Mouse (Mus musculus): ENCODE measurements at regions not wholly inside any gene's neighbourhood (a gene's known extent, or its start where the extent isn't known, plus 50 kb on each side); places are given as distances from the start of the nearest gene placed in this dataset.

DNA sequence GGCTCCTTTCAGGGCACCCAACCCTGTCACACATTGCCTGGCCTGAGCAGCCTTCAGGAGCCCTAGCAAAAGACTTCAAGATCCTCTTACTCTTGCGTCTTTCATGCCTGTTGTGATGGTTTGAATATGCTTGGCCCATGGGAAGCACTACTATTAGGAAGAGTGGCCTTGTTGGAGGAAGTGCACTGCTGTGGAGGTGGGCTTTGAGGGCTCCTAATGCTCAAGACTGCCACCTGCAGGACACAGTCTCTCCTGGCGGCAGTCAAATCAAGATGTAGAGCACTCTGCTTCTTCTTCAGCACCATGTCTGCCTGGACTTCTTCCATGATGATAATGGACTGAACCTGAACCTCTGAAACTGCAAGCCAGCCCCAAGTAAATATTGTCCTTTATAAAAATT, 73.0 kb downstream of the Tsen15 start:
- intact Hi-C loops (cut with DNase I) = no loop called here
- no peak for DNase-seq (ENCODE audit: low spot score in 2 of 2)

DNA sequence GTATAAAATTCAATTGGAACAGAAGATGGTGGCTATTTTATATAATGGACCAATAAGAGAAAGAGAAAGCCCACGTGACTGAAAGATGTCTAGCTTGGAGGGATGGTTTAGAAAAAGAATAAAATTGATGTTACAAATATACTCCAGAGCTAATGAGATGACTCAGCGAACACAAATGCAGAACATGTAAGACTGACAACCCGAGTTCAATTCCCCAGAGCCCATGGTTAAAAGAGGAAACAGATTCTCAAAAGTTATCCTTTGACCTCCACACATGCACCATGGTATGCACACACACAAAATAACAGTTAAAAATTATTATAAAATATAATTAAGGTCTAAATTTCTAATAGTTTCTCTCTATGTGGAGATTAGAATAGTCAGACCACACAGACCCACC, 81.0 kb downstream of the Tsen15 start:
- intact Hi-C loops (cut with DNase I) = no loop called here

DNA sequence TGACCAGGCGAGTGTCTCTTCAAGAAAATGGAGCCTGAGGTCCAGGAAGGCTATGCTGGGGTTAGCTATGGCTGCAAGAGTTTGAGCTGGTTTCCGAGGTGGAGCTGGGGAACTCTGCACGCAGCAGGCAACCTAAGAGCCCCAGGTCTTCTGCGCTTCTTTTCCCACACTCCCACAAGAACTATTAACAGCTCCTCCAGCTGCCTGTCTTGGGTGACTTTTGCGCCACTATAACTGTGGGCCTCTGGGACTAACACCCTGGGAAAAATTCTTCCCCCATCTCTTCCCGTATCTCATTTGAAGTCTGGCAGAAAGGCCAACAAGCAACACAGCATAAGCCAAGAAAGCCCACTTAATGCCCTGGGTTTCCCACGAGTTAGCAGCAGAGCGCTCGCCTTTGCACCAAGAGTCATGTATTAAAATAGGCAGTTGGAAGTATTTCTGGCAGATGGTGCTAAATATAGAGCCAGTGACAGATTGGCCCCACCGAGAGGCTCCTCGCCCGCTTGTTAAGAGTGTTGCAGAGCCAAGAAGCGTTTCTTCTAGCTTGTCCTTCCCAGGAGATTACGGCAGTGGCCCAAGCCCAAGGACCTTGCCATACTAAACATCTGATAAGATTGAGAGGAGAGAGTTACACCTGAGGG, 81.9 kb downstream of the Tsen15 start:
- intact Hi-C loops (cut with DNase I) = no loop called here
- DNase-seq (ENCODE audit: low spot score in 2 of 2) = peak; percentile 13 to 50

More for the DNA sequence above, 81.0 kb downstream of the Tsen15 start:
- DNase-seq (ENCODE audit: low spot score in 2 of 2) = no peak

- peak; percentile 18 to 54 for DNase-seq (ENCODE audit: low spot score in 2 of 2)
- intact Hi-C loops (cut with DNase I) = no loop called here
Observed at GRCm38 (mm10) chr1:152301355-152301754, 85.1 kb downstream of the Tsen15 start.

- intact Hi-C loops (cut with DNase I) = loop anchor here (5.0 kb wide), 1 partner anchor 70 kb away; no protein-coding TSS in a partner anchor
- DNase-seq (ENCODE audit: low spot score in 2 of 2) = no peak
Observed at GRCm38 (mm10) chr1:152292196-152292736, 94.2 kb downstream of the Tsen15 start.

- intact Hi-C loops (cut with DNase I) = loop anchor here (1.0 to 5.0 kb wide), 2 partner anchors 68 to 468 kb away; no protein-coding TSS in a partner anchor
- DNase-seq (ENCODE audit: low spot score in 2 of 2) = peak; percentile 66
Observed at GRCm38 (mm10) chr1:152290768-152291167, 95.7 kb downstream of the Tsen15 start.

DNA sequence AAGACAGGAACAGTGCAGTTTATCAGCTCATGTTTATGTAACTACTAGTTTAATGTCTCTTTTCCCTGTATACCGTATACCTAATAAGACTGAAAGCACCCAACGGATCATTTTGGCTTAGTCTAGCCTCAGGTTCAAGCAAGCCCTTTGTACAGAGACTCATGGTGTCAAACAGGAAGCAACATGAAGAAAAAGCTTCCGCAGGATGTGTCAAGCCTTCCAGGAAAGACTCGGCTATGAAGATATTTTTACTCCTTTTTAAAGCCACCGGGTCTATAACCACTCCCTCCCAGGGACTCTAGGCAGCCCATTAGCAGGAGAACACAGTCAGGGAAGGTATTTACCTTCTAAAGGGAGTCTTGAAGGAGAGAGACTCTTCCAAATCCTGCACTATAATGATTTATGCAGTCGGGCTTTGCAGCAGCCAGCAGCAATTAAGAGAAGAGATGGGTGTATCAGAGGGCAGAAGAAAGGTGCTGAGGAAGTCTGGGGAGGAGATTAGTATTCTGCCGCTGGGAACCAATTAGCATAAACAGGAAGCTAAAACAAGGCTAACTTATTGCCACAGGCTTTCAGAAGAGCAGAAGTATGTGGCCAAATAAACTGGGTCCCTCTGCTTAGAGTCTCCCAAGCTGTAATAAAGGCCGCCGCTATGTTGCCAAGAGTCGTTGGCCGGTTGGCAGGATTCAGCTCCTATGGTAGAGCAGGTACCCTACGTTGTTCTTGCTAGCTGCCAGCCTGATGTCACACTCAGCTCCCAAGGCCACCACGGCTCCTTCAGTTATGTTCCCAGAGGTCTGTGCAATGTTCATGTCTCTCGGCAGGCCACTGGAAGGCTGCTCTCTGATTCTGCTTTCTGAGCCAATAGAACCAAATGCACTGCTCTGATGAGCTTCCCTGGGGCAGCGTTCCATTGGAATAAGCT, 98.7 kb downstream of the Tsen15 start:
- DNase-seq (ENCODE audit: low spot score in 2 of 2) = no peak
- intact Hi-C loops (cut with DNase I) = loop anchor here (5.0 kb wide), 1 partner anchor 441 kb away; no protein-coding TSS in a partner anchor

- no peak for DNase-seq (ENCODE audit: low spot score in 2 of 2)
Observed at GRCm38 (mm10) chr1:152286677-152287076, 99.8 kb downstream of the Tsen15 start.

GRCm38 (mm10) chr1:152282106-152282505, 104.4 kb downstream of the Tsen15 start:
- intact Hi-C loops (cut with DNase I) = no loop called here
- no peak for DNase-seq (ENCODE audit: low spot score in 2 of 2)

More at GRCm38 (mm10) chr1:152286677-152287076, 99.8 kb downstream of the Tsen15 start:
- intact Hi-C loops (cut with DNase I) = loop anchor here (5.0 kb wide), 1 partner anchor 439 kb away; no protein-coding TSS in a partner anchor

- no peak for DNase-seq (ENCODE audit: low spot score in 2 of 2)
- intact Hi-C loops (cut with DNase I) = no loop called here
Observed at GRCm38 (mm10) chr1:152281201-152281600, 105.3 kb downstream of the Tsen15 start.

GRCm38 (mm10) chr1:152280014-152280413, 106.5 kb downstream of the Tsen15 start:
- intact Hi-C loops (cut with DNase I) = no loop called here
- DNase-seq (ENCODE audit: low spot score in 2 of 2) = no peak

DNA sequence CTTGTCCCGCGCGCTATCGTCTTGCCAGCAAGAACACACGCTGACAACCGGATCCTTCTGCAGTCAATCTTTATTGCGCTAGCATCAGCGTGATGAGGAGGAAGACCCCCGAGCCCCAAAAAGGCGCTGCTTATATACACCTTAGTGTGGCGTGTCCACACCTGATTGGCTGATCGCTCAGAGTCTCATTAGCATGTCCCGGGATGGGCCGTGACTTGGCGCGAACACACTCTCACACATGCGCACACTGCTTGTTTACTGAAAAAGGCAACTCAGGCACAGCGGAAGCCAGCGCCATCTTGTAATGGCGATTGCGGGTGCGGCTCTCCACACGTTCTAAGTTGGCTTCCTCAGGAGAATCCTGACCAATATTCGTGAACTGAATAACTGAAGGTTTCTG, 111.5 kb downstream of the Tsen15 start:
- intact Hi-C loops (cut with DNase I) = no loop called here
- no peak for DNase-seq (ENCODE audit: low spot score in 2 of 2)

- DNase-seq (ENCODE audit: low spot score in 2 of 2) = no peak
- intact Hi-C loops (cut with DNase I) = no loop called here
Observed at GRCm38 (mm10) chr1:152273430-152273829, 113.1 kb downstream of the Tsen15 start.

DNA sequence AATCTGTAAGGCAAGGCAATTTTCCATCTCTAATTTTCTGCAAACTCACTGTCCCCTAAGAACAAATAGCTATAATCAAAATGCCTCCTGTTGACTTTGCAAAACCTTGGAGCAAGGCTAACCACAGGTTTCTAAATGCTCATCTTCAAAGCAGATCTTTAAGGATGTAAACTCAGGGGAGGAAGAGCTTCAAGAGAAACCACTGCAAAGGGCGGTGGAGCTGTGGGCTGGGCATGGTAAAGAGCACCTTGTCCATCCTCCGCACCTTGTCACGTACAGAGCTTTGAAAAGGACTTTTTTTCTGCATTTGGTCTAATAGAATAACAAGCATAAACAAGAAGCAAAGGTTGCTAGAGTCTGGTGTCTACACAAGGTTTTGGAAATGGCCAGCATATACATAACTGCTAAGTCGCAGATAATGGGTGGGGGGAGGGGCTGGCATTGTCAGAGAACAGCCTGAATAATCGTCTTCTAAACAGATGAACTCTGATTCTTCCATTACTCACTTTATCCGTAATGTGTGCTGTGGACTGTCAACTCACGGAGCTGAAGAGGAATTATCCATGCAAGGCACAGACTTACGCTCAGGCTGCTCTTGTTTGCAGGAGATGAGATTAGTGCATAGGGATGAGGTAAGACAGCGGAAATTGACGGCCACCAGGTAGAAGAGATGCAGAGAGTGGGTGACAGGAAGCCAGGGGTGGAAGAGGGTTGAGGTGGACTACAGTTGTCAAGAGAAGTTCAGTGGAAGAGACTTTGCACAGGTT, 116.4 kb downstream of the Tsen15 start:
- intact Hi-C loops (cut with DNase I) = no loop called here
- no peak for DNase-seq (ENCODE audit: low spot score in 2 of 2)

GRCm38 (mm10) chr1:152266390-152266789, 120.1 kb downstream of the Tsen15 start:
- no peak for DNase-seq (ENCODE audit: low spot score in 2 of 2)
- intact Hi-C loops (cut with DNase I) = no loop called here

- intact Hi-C loops (cut with DNase I) = no loop called here
- DNase-seq (ENCODE audit: low spot score in 2 of 2) = no peak
Observed at GRCm38 (mm10) chr1:152264981-152265380, 121.5 kb downstream of the Tsen15 start.

DNA sequence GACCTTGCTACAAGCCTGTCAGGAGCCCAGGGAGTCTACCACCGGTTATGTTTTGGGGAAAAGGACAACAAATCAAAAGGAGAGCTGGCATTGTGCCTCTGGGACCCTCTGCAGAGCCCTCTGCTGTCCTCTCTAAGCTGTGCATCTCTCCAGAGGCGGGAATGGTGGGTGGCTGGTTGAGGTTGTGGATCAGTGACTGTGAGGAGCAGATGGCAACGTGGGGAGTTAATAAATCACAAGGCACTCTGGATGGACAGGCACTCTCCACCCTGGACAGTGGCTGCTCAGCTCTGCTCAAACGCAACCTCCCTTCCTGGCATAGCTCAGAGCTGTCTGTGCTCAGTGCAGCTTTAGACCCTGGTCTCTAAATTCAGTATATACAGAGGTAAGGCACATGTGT, 125.0 kb downstream of the Tsen15 start:
- no peak for DNase-seq (ENCODE audit: low spot score in 2 of 2)
- intact Hi-C loops (cut with DNase I) = no loop called here

DNA sequence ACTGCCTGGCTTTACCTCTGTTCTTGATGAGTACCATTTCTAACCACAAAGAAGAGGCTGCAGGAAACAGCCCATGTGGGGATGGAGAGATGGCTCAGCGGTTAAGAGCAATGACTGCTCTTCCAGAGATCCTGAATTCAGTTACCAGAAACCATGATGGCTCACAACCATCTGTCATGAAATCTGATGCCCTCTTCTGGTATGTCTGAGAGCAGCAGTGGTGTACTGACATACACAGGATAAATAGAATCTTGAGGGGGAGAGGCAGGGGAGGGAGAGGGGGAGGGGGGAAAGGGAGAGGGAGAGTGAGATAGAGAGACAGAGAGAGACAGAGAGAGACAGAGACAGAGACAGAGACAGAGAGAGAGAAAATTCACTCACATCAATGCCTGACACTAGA, 125.5 kb downstream of the Tsen15 start:
- intact Hi-C loops (cut with DNase I) = no loop called here

DNA sequence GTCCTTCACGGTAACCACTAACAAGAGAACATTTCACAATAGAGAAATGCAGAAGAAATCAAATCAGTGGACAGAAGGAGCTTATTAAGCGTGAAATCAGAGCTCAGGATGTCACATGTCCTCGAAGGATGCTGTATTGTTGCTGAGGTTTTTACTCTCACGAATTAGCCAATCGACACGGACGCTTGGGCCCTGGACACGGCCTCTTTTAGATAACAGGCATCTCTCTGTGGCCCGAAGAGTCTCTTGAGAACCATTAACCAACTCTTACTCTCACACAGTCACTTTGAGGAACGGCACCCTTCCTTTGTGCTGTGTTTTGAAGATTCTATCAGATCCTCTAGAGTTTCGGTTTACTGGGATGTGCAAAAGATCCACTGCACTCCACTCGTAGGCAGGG, 128.2 kb downstream of the Tsen15 start:
- DNase-seq (ENCODE audit: low spot score in 2 of 2) = no peak
- intact Hi-C loops (cut with DNase I) = no loop called here

More for the DNA sequence above, 125.5 kb downstream of the Tsen15 start:
- no peak for DNase-seq (ENCODE audit: low spot score in 2 of 2)

DNA sequence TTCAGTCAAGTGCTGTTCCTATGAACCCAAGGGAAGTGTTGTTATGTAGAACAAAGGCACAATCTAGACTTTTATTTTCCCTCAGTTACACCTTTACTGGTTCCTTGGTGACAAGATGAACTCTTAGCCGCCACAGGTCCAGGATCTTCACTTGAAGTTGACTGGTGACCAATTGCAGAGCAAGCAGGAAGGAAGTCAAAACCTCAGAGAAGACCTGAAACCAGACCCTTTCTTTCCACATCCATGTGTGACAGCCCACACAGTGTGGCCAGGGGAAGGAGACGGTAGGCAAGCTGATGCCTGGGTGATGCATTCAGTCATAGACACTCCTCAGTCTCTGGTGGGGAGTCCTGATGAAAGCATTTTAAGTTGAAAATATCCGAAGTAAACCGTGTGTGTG, 132.6 kb downstream of the Tsen15 start:
- intact Hi-C loops (cut with DNase I) = no loop called here
- no peak for DNase-seq (ENCODE audit: low spot score in 2 of 2)

Data from left cerebral cortex, postnatal 25 days (tissue).